Mouse (Mus musculus) left cerebral cortex, adult 2 months (tissue): ENCODE measurements around the gene Mical2. TPM values are rescaled to one million over a fixed set of nuclear protein-coding genes. Genes with fewer than 3 reads are reported as not detected.

Experiments
- DNase-seq, 2 experiments: peaks; one replicate each; pipeline ENCODE4 v3.0.0; 2021 to 2022; ENCODE audit warnings: low spot score in 2 of 2, mixed read lengths in 1 of 2; ENCODE audit errors: extremely low spot score in 1 of 2
- H3K27ac ChIP-seq: fragments of 200-600 bp; 2 replicates; pipeline ENCODE4 v1.8.1; 2022
- H3K4me3 ChIP-seq: fragments of 200-600 bp; 2 replicates; pipeline ENCODE4 v1.8.1; 2022
- CTCF ChIP-seq: fragments of 200-600 bp; IDR thresholded peaks from 2 replicates; pipeline ENCODE4 v1.8.1; 2022; ENCODE audit warnings: antibody characterized with exemption, mild to moderate bottlenecking, moderate library complexity
- intact Hi-C: fragments of 180-260 bp; cut with DNase I; formaldehyde crosslinking; loops from one replicate; pipeline ENCODE4 v1.15.1; 2025
- total RNA-seq, 2 experiments: library from RNA; stranded (reverse); gene quantifications; 2 replicates each; pipeline ENCODE4 v1.2.3; 2021

Mical2 gene
- total RNA-seq, 2 experiments from 2014 or later, result 652 to 703 TPM

GRCm38 (mm10) chr7:112457373-112457772 is 231.7 kb downstream of the Mical2 start:
- no peak for TF ChIP-seq CTCF
- no peak overlapping the region for H3K27ac ChIP-seq
- no peak for DNase-seq
- intact Hi-C loops, result no loop called here
- H3K4me3 ChIP-seq, result no peak overlapping the region

- no peak for DNase-seq
- TF ChIP-seq CTCF, result no peak
- H3K27ac ChIP-seq, result no peak overlapping the region
- no peak overlapping the region for H3K4me3 ChIP-seq
- intact Hi-C loops, result no loop called here
Measured at GRCm38 (mm10) chr7:112457920-112458319, 232.3 kb downstream of the Mical2 start.

GRCm38 (mm10) chr7:112458440-112458839 is 232.8 kb downstream of the Mical2 start:
- Histone ChIP-seq H3K4me3 (no peak overlapping the region), H3K27ac (no peak overlapping the region)
- TF ChIP-seq CTCF, result no peak
- peak in 1 of 2 experiments; percentile 32 for DNase-seq
- intact Hi-C loops, result no loop called here

Other genes starting within 250 kb of the Mical2 start
- gene Usp47, start 202.4 kb upstream of the Mical2 start, total RNA-seq, result 10 to 100 TPM; 64.1 to 73.5 TPM
- gene Dkk3, start 66.8 kb upstream of the Mical2 start, total RNA-seq, result 100 to 1,000 TPM; 164 to 198 TPM
- gene Parva, start 201.6 kb downstream of the Mical2 start, total RNA-seq, result 10 to 100 TPM; 52.8 to 57.2 TPM